Mouse (Mus musculus) embryonic fibroblast, embryonic 13.5 days (primary cell): ENCODE results near the gene Dmbt1.
"Not testable (repeated sequence)": the region's sequence is repeated elsewhere in the genome, so short reads cannot be mapped to it uniquely, and the experiment has no call there.

Experiments used
- CTCF ChIP-seq: IDR thresholded peaks from 2 replicates; pipeline ENCODE4 v1.5.1; 2011; ENCODE audit warnings: mild to moderate bottlenecking, control low read depth, low read length, moderate library complexity, borderline replicate concordance; ENCODE audit not compliant: insufficient read depth
- POLR2A ChIP-seq: IDR thresholded peaks from 2 replicates; pipeline ENCODE4 v1.6.1; 2011; ENCODE audit warnings: low read depth, mild to moderate bottlenecking, control low read depth, low read length, moderate library complexity

DNA sequence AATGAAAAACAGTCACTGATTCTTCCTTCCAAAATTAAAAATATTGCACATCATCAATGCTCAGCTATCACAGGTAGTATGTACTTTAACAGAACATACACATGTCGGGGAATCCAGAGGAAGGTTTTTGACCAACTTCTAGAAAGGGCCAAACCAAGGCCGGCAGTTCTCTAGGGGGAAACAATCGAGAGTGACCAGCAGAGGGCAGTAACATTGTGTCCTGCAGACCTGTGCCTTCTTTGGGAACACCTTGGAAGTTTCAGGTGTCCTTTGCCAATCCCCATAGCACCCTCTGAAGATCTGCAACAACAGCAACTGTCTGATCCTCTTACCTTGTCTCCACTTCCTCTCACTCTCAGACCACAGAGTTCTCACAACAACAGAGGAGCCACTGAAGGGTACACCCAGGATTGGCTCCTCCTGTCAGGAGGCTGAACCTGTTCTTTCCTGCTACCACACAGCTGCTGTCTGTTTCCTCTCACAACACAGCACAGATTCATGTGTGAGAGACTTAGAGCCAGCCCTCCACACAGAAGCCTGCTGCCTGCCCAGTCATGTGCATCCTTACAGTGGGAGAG lies 13.5 kb downstream of the Dmbt1 start:
- not testable (repeated sequence) for TF ChIP-seq POLR2A, CTCF
